Mouse (Mus musculus) gastrocnemius, adult 8-10 months (tissue): ENCODE results near the gene B3galt4. TPM values are rescaled to one million over a fixed set of nuclear protein-coding genes. Genes with fewer than 3 reads are reported as not detected.
"Not testable (repeated sequence)": the region's sequence is repeated elsewhere in the genome, so short reads cannot be mapped to it uniquely, and the experiment has no call there.

Experiments used
- DNase-seq, 2 experiments: peaks; one replicate each; pipeline ENCODE4 v3.0.0; 2022; ENCODE audit warnings: low spot score in 2 of 2
- total RNA-seq, 4 experiments: library from RNA; stranded (reverse); gene quantifications; 2 replicates each; pipeline ENCODE4 v1.2.4; 2022

The B3galt4 gene
- total RNA-seq, 4 experiments from 2014 or later, result 1.4 to 1.8 (median 1.5) TPM

- no peak for DNase-seq
These were observed 17.6 kb upstream of the B3galt4 start for GRCm38 (mm10) chr17:33968927-33969326.

- peak; percentile 62 to 70 for DNase-seq
These were observed 17.2 kb upstream of the B3galt4 start for GRCm38 (mm10) chr17:33968489-33968888.

GRCm38 (mm10) chr17:33965846-33966550 lies 14.7 kb upstream of the B3galt4 start:
- no peak for DNase-seq

GRCm38 (mm10) chr17:33965082-33965845 lies 14.0 kb upstream of the B3galt4 start:
- no peak for DNase-seq

DNA sequence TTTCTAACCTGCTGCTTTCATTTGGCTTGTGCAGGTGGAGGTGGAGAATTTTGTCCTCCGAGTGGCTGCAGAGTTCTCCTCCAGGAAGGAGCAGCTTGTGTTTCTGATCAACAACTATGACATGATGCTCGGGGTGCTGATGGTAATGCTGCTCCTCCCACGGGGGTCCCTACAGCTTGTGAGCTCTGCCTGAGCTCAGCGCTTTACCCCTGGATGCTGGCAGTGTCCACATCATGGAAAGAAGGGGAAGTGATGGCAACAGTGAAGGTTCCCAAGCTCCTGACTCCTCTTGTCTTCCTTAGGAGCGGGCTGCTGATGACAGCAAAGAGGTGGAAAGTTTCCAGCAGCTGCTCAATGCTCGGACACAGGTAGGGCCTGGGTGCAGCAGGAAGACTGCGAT lies 11.6 kb upstream of the B3galt4 start:
- DNase-seq, result no peak

DNA sequence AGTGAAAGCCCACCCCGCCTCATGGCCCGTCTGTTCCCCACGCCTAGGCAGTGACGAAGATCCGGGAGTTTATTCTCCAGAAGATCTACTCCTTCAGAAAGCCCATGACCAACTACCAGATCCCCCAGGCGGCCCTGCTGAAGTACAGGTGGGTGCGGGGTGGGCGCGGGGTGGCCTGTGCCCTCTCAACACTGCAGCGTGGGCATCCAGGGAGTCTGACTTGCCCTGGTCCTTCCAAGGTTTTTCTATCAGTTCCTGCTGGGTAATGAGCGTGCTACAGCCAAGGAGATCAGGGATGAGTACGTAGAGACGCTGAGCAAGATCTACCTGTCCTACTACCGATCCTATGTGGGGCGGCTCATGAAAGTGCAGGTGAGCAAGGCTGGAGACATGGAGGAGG lies 8.7 kb upstream of the B3galt4 start:
- DNase-seq, result no peak

- no peak for DNase-seq
These were observed 7.8 kb upstream of the B3galt4 start for GRCm38 (mm10) chr17:33959135-33959534.

DNA sequence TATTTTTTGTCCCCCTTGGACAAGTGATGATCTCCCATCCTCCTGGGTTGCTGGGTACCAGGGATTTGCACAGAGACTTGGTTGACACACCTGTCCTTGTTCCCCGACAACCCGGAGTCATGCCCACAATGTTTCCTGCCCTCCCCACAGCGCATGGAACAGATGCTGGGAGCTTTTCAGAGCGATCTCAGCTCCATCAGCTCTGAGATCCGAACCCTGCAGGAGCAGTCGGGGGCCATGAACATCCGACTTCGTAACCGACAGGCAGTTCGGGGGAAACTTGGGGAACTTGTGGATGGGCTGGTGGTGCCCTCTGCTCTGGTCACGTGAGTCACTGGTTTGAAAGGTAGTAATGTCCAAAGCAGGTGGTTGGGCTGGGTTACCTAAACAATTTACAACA lies 7.2 kb upstream of the B3galt4 start:
- DNase-seq, result no peak

DNA sequence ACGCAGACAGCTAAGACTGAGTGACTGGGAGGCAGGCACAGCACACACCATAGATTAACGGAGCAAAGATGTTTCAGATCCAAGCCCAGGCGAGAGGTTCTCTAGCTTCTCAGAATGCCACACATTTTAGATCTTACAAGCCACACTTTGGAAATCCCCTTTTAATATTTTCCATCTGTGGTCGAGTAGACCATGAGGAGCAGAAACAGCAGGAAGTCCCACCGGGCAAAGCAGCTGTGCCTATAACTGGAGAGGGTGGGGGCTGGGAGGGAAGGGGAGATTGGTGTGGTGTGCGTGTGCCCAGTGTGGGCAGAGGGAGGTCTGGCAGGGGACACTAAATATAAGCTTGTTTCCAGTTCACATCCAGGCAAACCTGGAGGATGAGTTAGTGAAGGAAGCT lies 6.2 kb upstream of the B3galt4 start:
- DNase-seq, result no peak

DNA sequence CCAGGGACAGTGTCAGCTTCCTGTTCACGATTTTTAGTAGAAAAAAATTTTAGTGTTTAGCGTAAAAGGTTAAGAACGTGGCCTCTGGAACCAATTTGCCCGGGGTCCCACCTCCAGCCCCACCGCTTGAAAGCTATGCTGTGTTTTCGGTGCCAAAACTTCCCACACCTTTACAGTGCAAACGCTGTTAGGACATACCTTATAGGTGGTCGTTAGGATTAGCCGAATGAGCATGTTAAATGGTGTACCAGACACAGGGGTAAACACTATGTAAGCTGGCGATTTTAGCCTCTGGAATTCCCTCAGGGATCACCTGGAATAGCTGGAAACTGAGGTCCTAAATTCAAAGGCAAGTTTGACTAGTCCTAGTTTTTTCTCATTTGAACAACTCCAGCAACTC lies 5.0 kb upstream of the B3galt4 start:
- no peak for DNase-seq

DNA sequence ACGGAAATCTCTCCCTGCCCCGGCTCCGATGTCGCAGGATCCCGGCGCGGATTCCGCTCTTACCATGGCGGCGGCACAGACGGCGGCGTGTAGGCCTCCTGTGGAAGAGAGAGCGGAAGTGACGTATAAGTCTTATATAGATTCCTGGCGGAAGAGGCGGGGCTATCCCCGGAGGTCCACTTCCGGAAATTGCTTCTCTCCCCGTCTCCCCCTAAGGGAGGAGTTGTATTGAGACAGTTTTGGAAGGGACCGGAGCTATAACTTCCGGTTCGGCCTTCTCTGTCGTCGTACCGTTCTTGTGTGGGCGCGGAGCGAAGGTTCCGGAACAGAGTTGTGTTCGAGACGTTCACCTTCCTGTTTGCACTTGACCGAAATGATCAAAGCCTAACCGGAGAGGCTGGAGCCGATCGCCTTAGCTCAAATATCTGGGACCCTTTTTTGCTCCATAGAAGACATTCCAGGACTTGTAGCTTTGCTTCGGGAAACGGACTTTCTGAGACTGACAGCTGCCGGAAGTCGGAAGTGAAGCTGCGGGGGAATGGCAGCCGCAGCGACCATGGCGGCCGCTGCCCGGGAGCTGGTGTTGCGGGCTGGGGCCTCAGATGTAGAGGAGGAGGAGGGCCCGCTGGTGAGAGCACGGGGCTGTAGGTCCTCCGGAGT lies 4.4 kb upstream of the B3galt4 start, which contains the start of the genes Vps52 and Rps18:
Gene Vps52, plus strand, starts transcription at position 258 of the 660 bp plus-strand sequence.
Gene Rps18, minus strand, starts transcription at position 447 of the 660 bp plus-strand sequence.
- DNase-seq, result peak; percentile 93 to 95

DNA sequence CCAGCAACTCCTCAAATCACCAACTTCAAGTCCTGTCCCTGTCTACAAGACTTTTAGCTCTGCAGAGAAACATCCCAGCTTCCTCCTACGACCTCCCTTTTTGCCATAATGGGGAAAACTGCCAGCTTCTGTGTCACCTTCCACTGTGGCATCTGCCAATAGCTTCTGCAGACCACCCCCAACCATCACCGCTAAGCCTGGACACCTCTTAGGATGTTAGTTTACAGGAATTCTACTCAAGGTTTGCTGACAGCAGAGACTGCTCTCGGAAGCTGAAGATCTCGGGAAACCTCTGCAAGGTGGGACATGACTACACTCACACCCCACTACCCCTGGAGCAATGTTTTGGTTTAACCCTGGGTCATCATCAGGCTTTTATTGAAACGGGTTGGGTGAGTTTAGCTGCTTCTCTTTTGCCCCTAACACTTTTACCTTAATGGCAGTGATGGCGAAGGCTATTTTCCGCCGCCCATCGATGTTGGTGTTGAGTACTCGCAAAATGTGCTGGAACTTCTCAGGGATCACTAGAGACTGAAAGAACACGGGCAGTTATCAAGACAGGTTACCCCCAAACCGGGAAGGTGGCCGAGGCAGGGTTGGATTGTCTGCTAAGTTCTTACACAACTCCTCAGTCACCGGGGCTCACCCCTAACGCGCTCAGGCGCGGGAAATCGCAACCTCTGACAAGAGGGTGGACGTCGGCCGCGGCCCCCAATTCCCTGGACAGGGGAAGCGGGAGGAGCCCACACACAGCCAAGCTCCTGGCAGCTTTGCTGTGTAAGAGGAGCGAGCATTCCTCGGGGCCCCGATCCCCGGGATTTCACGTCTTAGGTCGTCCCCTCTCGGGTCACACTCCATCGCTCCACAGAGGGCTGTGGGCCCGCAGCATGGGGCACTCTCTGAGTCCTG lies 3.6 kb upstream of the B3galt4 start:
- no peak for DNase-seq

GRCm38 (mm10) chr17:33953961-33954565 lies 2.8 kb upstream of the B3galt4 start:
- DNase-seq, result no peak

DNA sequence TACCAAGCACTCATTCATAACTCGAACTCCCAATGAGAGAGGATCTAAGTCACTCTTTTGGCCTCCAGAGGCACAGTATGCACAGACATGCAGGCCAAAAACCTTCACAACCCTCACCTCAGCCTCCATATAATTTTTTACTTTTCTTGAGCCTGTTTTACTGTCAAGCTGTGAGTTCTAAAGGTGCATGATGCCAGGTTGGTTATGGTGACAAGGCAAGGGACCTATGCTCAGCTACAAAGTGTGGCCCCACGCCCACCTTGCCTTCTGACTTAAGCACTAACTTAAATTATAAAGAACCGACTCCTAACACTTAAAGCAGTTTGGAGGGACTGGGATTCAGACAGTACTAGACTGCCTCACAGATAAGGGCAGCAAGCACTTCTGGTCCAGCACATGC lies 2.0 kb upstream of the B3galt4 start:
- DNase-seq, result no peak

DNA sequence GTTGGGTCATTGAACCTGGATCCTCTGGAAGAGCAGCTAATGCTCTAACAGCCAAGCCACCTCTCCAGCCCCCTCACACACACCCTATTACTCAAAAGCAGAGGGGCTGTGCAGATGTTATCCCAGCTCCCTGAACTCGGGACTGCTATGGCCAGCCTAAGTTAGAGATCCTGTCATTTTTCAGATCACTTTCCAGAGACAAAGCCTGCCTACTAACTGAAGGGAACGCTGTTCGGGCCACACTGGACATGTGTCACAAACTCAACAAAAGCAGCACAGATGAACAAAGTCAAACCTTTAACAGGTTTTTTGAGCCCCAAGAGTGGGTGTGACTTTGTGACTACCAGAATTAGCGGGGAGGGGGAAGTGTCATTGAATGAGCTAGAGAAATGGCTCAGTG lies 1.6 kb upstream of the B3galt4 start:
- DNase-seq, result no peak

DNA sequence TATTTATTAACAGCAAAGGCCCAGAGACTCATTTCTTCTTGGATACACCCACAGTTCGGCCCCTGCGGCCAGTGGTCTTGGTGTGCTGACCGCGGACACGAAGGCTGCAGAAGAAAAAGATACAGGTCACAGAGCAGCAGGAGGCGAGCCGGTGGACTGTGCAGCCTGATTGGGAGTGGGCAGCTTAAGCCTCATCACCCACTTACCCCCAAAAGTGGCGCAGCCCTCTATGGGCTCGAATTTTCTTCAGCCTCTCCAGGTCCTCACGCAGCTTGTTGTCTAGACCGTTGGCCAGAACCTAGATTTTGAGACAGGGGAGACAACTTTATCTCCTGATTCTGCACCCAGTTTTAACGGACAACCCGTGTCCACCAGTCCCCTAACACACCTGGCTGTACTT lies 727 bp upstream of the B3galt4 start:
- DNase-seq, result not testable (repeated sequence)

DNA sequence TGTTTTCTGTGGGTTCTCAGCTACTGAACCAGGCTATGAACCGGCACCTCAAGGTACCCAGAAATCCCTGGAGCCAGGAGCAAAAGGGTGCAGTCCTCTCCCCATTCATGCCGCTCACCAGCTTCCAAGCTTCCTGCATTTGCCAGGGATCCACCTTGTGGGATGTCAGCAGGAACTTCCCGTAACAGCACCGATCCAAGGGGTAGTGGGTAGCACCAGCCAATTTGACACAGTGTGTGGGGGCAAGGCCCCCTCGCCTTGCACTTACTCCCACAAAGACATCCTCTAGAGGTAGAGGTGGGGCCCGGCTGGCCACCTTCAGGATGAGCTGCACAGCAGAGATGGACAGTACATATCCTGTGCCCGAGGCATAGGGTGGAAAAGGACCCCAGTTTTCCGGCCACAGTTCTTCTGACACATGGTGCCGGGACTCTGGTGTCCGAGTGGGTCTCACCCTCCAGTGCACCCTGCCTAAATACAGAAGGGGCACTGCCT lies 1.1 kb downstream of the B3galt4 start:
- no peak for DNase-seq

- DNase-seq, result no peak
These were observed 2.3 kb downstream of the B3galt4 start for GRCm38 (mm10) chr17:33948905-33949537.

DNA sequence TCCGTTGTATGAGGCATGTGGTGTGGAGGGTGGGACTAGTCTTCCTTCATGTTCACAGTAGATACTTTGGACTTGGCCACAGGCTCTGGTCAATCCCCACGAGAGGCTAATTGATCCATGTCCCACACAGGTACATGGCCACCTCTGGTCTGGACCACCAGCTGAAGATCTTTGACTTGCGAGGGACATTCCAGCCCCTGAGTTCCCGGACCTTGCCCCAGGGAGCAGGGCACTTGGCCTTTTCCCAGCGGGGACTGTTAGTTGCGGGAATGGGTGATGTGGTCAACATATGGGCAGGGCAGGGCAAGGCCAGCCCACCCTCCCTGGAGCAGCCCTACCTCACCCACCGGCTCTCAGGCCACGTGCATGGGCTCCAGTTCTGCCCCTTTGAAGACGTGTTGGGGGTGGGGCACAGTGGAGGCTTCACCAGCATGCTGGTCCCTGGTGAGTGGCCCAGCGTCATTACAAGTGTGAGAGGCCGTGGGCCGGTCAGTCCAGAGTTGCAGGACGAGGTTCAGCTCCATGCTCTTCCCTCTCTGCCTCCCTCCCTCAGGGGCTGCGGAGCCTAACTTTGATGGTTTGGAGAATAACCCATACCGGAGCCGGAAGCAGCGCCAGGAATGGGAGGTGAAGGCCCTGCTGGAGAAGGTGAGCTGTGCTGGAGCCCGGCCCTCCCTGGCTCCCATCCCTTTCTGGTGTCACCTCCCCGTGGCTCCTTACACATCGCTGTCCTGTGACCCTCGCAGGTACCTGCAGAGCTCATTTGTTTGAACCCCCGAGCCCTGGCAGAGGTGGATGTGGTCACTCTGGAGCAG lies 3.0 kb downstream of the B3galt4 start:
- no peak for DNase-seq
